Mouse (Mus musculus): Measurements from ENCODE around the gene 1700018B08Rik.
A peak's percentile ranks its signal among the peaks of the same experiment; 100 is the strongest.

GRCm38 (mm10) chr8:121513429-121513828 lies 30.7 kb downstream of the 1700018B08Rik start:
- TF ChIP-seq CTCF (IDR thresholded peaks at IDR 0.05; ENCODE audit: extremely low read depth, insufficient read length, insufficient replicate concordance, low read depth, low read length): peak; percentile 89; the same call in 1 of the 2 replicates
- no peak for TF ChIP-seq POLR2A (IDR thresholded peaks at IDR 0.05; ENCODE audit: low read depth, low read length)
